Mouse (Mus musculus) retina, postnatal 7 days (tissue): Measurements from ENCODE around the gene Naif1.
A peak's percentile ranks its signal among the peaks of the same experiment; 100 is the strongest.

Experiments used
- DNase-seq: peaks from one replicate; pipeline ENCODE4 v3.0.0-alpha.2; 2012; ENCODE audit warnings: low read depth, low spot score

The Naif1 gene

GRCm38 (mm10) chr2:32449761-32450754 lies at the start of gene Naif1:
Gene Naif1 (plus strand): TSS chr2:32450457.
- DNase-seq, result no peak

GRCm38 (mm10) chr2:32404663-32405062 lies 45.6 kb upstream of the Naif1 start:
- peak; percentile 98 for DNase-seq

- DNase-seq, result no peak
Measured at GRCm38 (mm10) chr2:32407144-32407824, 43.0 kb upstream of the Naif1 start.

DNA sequence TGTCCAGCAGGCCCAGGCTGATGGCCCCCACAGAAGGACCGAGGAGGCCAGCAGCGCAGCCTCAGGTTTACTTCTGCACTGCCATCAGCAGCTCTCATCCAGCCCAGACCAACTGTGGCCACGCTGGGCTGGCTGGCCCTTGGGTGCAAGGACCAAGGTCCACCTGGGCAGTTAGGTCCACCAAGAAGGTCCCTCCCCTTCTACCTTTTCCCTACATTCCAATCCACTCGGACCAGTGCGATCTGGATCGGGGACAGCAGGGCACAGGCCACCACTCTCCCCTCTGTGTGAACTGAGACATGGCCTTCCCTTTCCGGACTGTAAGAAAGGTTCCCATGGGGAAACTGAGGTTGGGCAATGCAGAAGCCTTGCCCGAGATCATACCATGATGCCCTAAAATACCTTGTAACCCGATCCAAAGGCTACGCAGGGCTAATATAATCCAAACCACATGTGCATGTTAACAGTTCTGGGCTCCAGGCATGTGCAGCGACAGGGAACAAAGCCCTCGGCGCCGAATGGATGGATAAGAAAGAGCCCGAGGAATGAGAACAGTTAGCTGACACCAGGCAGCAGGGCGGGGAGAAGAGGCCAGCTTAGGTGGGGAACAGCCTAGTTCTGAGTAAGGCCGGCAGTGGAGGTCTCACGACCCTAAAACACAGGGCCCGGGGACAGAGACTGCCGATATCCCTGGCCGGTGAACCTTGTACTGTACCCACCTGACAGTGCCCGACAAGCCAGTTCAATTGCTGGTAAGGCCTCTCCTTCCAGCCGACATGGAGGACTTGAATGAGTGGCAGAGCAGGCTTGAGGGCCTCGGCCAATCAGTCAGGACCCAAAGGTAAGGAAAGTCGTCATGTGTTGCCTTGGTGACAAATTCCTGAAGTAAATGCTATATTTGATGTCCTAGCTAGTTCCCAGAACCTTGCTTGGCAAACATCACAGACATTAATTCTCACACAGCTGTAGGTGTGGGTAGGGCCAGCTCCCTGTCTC lies 41.5 kb upstream of the Naif1 start:
- no peak for DNase-seq

DNA sequence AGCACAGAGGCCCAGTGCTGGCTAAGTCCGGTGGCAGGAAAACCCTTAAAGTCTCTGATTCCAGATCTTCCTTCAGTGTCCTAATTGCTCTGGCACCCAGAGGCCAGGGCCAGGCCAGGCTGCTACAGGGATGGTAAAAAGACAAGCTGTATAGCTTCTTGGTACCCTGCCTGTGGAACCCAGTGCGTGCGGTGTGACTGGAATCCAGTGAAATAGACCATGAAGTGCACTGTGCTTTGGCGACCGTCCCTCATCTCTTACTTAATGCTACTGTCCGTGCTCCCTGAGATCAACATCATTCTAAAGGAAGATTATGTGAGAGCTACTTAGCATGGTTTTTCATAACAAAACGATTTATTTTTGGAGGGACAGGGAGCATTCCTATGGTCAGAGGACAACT lies 38.9 kb upstream of the Naif1 start:
- DNase-seq, result no peak

- DNase-seq, result no peak
Measured at GRCm38 (mm10) chr2:32412742-32413531, 37.3 kb upstream of the Naif1 start.

- no peak for DNase-seq
Measured at GRCm38 (mm10) chr2:32413936-32414335, 36.3 kb upstream of the Naif1 start.

DNA sequence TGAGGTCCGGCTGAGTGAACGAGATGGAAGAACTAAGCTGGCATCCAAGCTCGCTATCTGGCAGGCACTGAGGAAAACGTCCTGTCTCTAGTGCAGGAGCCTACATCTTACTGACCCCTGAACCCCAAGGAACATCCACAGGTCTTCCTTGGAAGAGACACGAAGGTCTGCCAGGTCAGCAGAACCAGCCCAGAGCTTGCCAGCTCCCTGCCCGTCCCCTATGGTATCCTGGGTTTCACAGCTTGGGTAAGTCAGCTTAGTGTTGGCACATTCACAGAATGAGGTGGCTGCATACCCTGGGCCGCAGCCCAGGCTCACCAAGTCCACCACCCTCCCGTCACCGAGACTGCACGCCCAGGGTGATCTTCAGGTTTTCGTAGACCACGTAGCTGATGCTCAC lies 34.5 kb upstream of the Naif1 start:
- no peak for DNase-seq

GRCm38 (mm10) chr2:32416556-32416955 lies 33.7 kb upstream of the Naif1 start:
- DNase-seq, result no peak

GRCm38 (mm10) chr2:32417486-32417885 lies 32.8 kb upstream of the Naif1 start:
- no peak for DNase-seq

GRCm38 (mm10) chr2:32418430-32419151 lies 31.7 kb upstream of the Naif1 start:
- DNase-seq, result no peak

- DNase-seq, result no peak
Measured at GRCm38 (mm10) chr2:32419359-32419758, 30.9 kb upstream of the Naif1 start.

GRCm38 (mm10) chr2:32420066-32420608 lies 30.1 kb upstream of the Naif1 start:
- DNase-seq, result no peak

DNA sequence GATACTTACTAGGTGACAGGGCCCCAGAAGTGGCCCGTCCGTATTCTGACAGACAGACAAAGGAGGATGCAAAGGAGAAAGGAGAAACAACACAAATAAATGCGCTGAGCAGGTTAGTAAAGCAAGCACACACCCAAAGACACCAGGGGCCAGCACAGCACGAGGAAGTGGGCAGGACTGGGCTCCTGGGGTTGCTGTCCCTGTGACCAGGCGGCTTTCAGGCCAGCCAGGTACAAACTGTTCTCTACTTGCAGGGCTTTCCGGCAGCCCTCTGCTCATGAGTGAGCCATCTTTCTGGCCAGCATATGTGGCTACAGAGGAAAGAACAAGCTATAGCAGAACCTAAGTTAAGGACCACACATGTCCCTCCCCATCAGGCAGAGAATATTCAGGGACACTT lies 29.6 kb upstream of the Naif1 start:
- no peak for DNase-seq

GRCm38 (mm10) chr2:32421851-32422251 lies 28.4 kb upstream of the Naif1 start:
- no peak for DNase-seq

- no peak for DNase-seq
Measured at GRCm38 (mm10) chr2:32423481-32424331, 26.6 kb upstream of the Naif1 start.

- DNase-seq, result no peak
Measured at GRCm38 (mm10) chr2:32424796-32425195, 25.5 kb upstream of the Naif1 start.

GRCm38 (mm10) chr2:32425568-32425967 lies 24.7 kb upstream of the Naif1 start:
- no peak for DNase-seq

- no peak for DNase-seq
Measured at GRCm38 (mm10) chr2:32426141-32426540, 24.1 kb upstream of the Naif1 start.
